Mouse (Mus musculus) spleen, adult 2 months (tissue): ENCODE data around the gene A630095N17Rik. TPM values are rescaled to one million over a fixed set of nuclear protein-coding genes. Genes with fewer than 3 reads are reported as not detected.

Experiments used
- DNase-seq, 2 experiments: peaks; one replicate each; pipeline versions ENCODE4 v3.0.0 to v3.0.0-alpha.2; 2012 to 2021; ENCODE audit warnings: low spot score in 2 of 2, low read depth in 1 of 2
- H3K27ac ChIP-seq: fragments of 200-500 bp; 2 replicates; pipeline ENCODE4 v1.5.1; 2012; ENCODE audit warnings: low read length, inconsistent platforms; ENCODE audit not compliant: insufficient read depth
- H3K27me3 ChIP-seq: fragments of 200-500 bp; 2 replicates; pipeline ENCODE4 v1.6.1; 2012; ENCODE audit warnings: mild to moderate bottlenecking, moderate library complexity, low read length, inconsistent platforms; ENCODE audit not compliant: control insufficient read depth, insufficient read depth
- H3K36me3 ChIP-seq: fragments of 200-500 bp; 2 replicates; pipeline ENCODE4 v1.6.1; 2012; ENCODE audit warnings: mild to moderate bottlenecking, low read length, inconsistent platforms; ENCODE audit not compliant: control insufficient read depth, insufficient read depth
- H3K4me1 ChIP-seq: fragments of 200-500 bp; 2 replicates; pipeline ENCODE4 v1.6.1; 2011; ENCODE audit warnings: inconsistent platforms; ENCODE audit not compliant: control insufficient read depth, insufficient read depth, insufficient read length
- H3K4me3 ChIP-seq: fragments of 200-500 bp; 2 replicates; pipeline ENCODE4 v1.5.1; 2011; ENCODE audit warnings: mild to moderate bottlenecking, inconsistent platforms; ENCODE audit not compliant: insufficient read depth, insufficient read length; ENCODE audit errors: extremely low read depth
- CTCF ChIP-seq: fragments of 200-500 bp; IDR thresholded peaks from 2 replicates; pipeline ENCODE4 v1.5.1; 2011; ENCODE audit warnings: mild to moderate bottlenecking, inconsistent platforms; ENCODE audit not compliant: insufficient read depth, insufficient read length, insufficient replicate concordance; ENCODE audit errors: extremely low read depth
- POLR2A ChIP-seq: fragments of 200-500 bp; IDR thresholded peaks from 2 replicates; pipeline ENCODE4 v1.6.1; 2011; ENCODE audit warnings: low read depth, low read length, inconsistent platforms
- WGBS: fragments of 180-500 bp; shearing (Covaris S2); methylation state at CpG from one replicate; pipeline ENCODE4 v1.1.7; 2018; 5-methylcytosine and 5-hydroxymethylcytosine counted together
- polyA plus RNA-seq: library from polyadenylated mRNA; depleted of rRNA; stranded (reverse); fragments of >200 nt; gene quantifications from 2 replicates; pipeline ENCODE4 v1.2.3, GENCODE M21; 2012

Gene A630095N17Rik
- polyA plus RNA-seq, 1 experiment, result 0.19 TPM

GRCm38 (mm10) chr1:75250498-75250897, 18.6 kb upstream of the A630095N17Rik start:
- 95% methylated on average over 3 of the region's 3 CpGs for WGBS
- H3K4me3 ChIP-seq, result no peak overlapping the region
- no peak overlapping the region for H3K27ac ChIP-seq
- peaks cover 9% of the 10 kb centered on the region; the same call in 1 of the 2 replicates for H3K4me1 ChIP-seq
- H3K27me3 ChIP-seq, result no peaks in the 10 kb centered on the region
- TF ChIP-seq POLR2A (no peak), CTCF (no peak)
- no peak for DNase-seq
- no peaks in the 10 kb centered on the region for H3K36me3 ChIP-seq

GRCm38 (mm10) chr1:75248041-75248772, 16.3 kb upstream of the A630095N17Rik start:
- WGBS, result 55% methylated on average over 9 of the region's 9 CpGs
- Histone ChIP-seq H3K4me3 (no peak overlapping the region), H3K36me3 (0 out of 2 replicates have a peak, but pooled peaks cover 4% of the 10 kb centered on the region), H3K4me1 (peaks cover 9% of the 10 kb centered on the region; the same call in 1 of the 2 replicates), H3K27me3 (no peaks in the 10 kb centered on the region), H3K27ac (peak overlapping the region; percentile 40)
- TF ChIP-seq POLR2A (no peak), CTCF (no peak)
- no peak for DNase-seq

GRCm38 (mm10) chr1:75247071-75247930, 15.4 kb upstream of the A630095N17Rik start:
- H3K36me3 ChIP-seq, result 0 out of 2 replicates have a peak, but pooled peaks cover 4% of the 10 kb centered on the region
- H3K4me1 ChIP-seq, result peaks cover 9% of the 10 kb centered on the region; the same call in 1 of the 2 replicates
- H3K27ac ChIP-seq, result no peak overlapping the region
- TF ChIP-seq POLR2A, result no peak
- TF ChIP-seq CTCF, result no peak
- H3K4me3 ChIP-seq, result no peak overlapping the region
- no peak for DNase-seq
- WGBS, result 91% methylated on average over 16 of the region's 16 CpGs
- H3K27me3 ChIP-seq, result no peaks in the 10 kb centered on the region

- Histone ChIP-seq H3K4me1 (peaks cover 5% of the 10 kb centered on the region; the same call in 1 of the 2 replicates), H3K27ac (no peak overlapping the region), H3K36me3 (peaks cover 10% of the 10 kb centered on the region), H3K4me3 (no peak overlapping the region), H3K27me3 (no peaks in the 10 kb centered on the region)
- TF ChIP-seq CTCF (no peak), POLR2A (no peak)
- 65% methylated on average over 4 of the region's 4 CpGs for WGBS
- DNase-seq, result no peak
Measured at GRCm38 (mm10) chr1:75244836-75245235, 12.9 kb upstream of the A630095N17Rik start.

GRCm38 (mm10) chr1:75244175-75244826, 12.4 kb upstream of the A630095N17Rik start:
- Histone ChIP-seq H3K27ac (no peak overlapping the region), H3K27me3 (no peaks in the 10 kb centered on the region), H3K4me3 (no peak overlapping the region), H3K36me3 (peaks cover 11% of the 10 kb centered on the region), H3K4me1 (peaks cover 5% of the 10 kb centered on the region; the same call in 1 of the 2 replicates)
- 96% methylated on average over 12 of the region's 12 CpGs for WGBS
- no peak for TF ChIP-seq POLR2A
- no peak for TF ChIP-seq CTCF
- no peak for DNase-seq

- Histone ChIP-seq H3K4me1 (peaks cover 3% of the 10 kb centered on the region; the same call in 1 of the 2 replicates), H3K27ac (no peak overlapping the region), H3K4me3 (no peak overlapping the region), H3K27me3 (no peaks in the 10 kb centered on the region), H3K36me3 (peaks cover 11% of the 10 kb centered on the region)
- no peak for DNase-seq
- no peak for TF ChIP-seq CTCF
- no peak for TF ChIP-seq POLR2A
- WGBS, result 95% methylated on average over 14 of the region's 14 CpGs
Measured at GRCm38 (mm10) chr1:75243411-75243810, 11.5 kb upstream of the A630095N17Rik start.
